Mouse (Mus musculus) myocyte (in vitro differentiated cells): Measurements from ENCODE around the gene Dnajb1. TPM values are rescaled to one million over a fixed set of nuclear protein-coding genes. Genes with fewer than 3 reads are reported as not detected.

Source experiments
- H3K27me3 ChIP-seq: one replicate; pipeline ENCODE4 v1.6.1; 2011; ENCODE audit not compliant: control insufficient read depth, insufficient read depth, insufficient read length
- H3K36me3 ChIP-seq: one replicate; pipeline ENCODE4 v1.6.1; 2011; ENCODE audit not compliant: control insufficient read depth, insufficient read depth
- H3K4me2 ChIP-seq: one replicate; pipeline ENCODE4 v1.6.1; 2011; ENCODE audit warnings: low read depth, control low read depth
- H3K4me3 ChIP-seq: one replicate; pipeline ENCODE4 v1.5.1; 2011; ENCODE audit warnings: mild to moderate bottlenecking, control low read depth, moderate library complexity
- H3K79me2 ChIP-seq: one replicate; pipeline ENCODE4 v1.6.1; 2011; ENCODE audit not compliant: control insufficient read depth, insufficient read depth
- H3ac ChIP-seq: one replicate; pipeline ENCODE4 v1.6.1; 2011; ENCODE audit not compliant: control insufficient read depth, insufficient read length
- CEBPB ChIP-seq: IDR thresholded peaks from 2 replicates; pipeline ENCODE4 v1.6.1; 2011; ENCODE audit warnings: mild to moderate bottlenecking, moderate library complexity; ENCODE audit not compliant: poor library complexity, insufficient read depth, severe bottlenecking
- E2F4 ChIP-seq: IDR thresholded peaks from one replicate; pipeline ENCODE4 v1.6.1; 2011; ENCODE audit warnings: mild to moderate bottlenecking, control low read depth, moderate library complexity; ENCODE audit not compliant: insufficient read depth
- MAX ChIP-seq: IDR thresholded peaks from one replicate; pipeline ENCODE4 v1.6.1; 2011; ENCODE audit warnings: low read depth, mild to moderate bottlenecking, control low read depth
- MYOD1 ChIP-seq, 3 experiments: IDR thresholded peaks; one replicate each; pipeline ENCODE4 v1.6.1; 2011; ENCODE audit warnings: control low read depth in 2 of 3, low read depth in 2 of 3, mild to moderate bottlenecking in 2 of 3, moderate library complexity in 1 of 3; ENCODE audit not compliant: insufficient read length in 2 of 3, control insufficient read depth in 1 of 3
- MYOG ChIP-seq, 3 experiments: IDR thresholded peaks; one replicate each; pipeline ENCODE4 v1.6.1; 2011; ENCODE audit warnings: control low read depth in 2 of 3, low read depth in 2 of 3, mild to moderate bottlenecking in 2 of 3; ENCODE audit not compliant: insufficient read length in 2 of 3, control insufficient read depth in 1 of 3, insufficient read depth in 1 of 3
- POLR2A ChIP-seq: IDR thresholded peaks from one replicate; pipeline ENCODE4 v1.6.1; 2011; ENCODE audit warnings: low read depth, mild to moderate bottlenecking, control low read depth, moderate library complexity; ENCODE audit not compliant: insufficient read length
- POLR2AphosphoS2 ChIP-seq: IDR thresholded peaks from one replicate; pipeline ENCODE4 v1.6.1; 2011; ENCODE audit warnings: low read depth, control low read depth; ENCODE audit not compliant: insufficient read length
- REST ChIP-seq: IDR thresholded peaks from one replicate; pipeline ENCODE4 v1.6.1; 2011; ENCODE audit warnings: mild to moderate bottlenecking, control low read depth, moderate library complexity; ENCODE audit not compliant: insufficient read depth, insufficient read length
- SRF ChIP-seq: IDR thresholded peaks from one replicate; pipeline ENCODE4 v1.6.1; 2011; ENCODE audit warnings: low read depth; ENCODE audit not compliant: control insufficient read depth, insufficient read length
- TCF12 ChIP-seq: IDR thresholded peaks from one replicate; pipeline ENCODE4 v1.6.1; 2011; ENCODE audit warnings: mild to moderate bottlenecking, control low read depth; ENCODE audit not compliant: poor library complexity, insufficient read depth, severe bottlenecking
- TCF3 ChIP-seq: IDR thresholded peaks from one replicate; pipeline ENCODE4 v1.6.1; 2011; ENCODE audit warnings: low read depth, control low read depth; ENCODE audit not compliant: insufficient read length
- USF1 ChIP-seq: IDR thresholded peaks from one replicate; pipeline ENCODE4 v1.6.1; 2011; ENCODE audit warnings: low read depth, mild to moderate bottlenecking, control low read depth, moderate library complexity
- polyA plus RNA-seq: library from polyadenylated mRNA; unstranded; fragments of >200 nt; fragmentation: generic; extraction: Trizol; gene quantifications from one replicate; pipeline ENCODE4 v1.2.1, GENCODE M21; 2012; ENCODE audit warnings: missing spikeins

Gene Dnajb1
- polyA plus RNA-seq, 1 experiment, result 17.7 TPM

GRCm38 (mm10) chr8:83623549-83623948, 15.6 kb downstream of the Dnajb1 start:
- TF ChIP-seq MYOD1 (IDR thresholded peaks at IDR 0.05; ENCODE audit: control insufficient read depth in 1 of 3, insufficient read length in 2 of 3, low read depth in 2 of 3), result no peak
- no peaks in the 10 kb centered on the region for H3K79me2 ChIP-seq
- H3K36me3 ChIP-seq, result no peaks in the 10 kb centered on the region
- H3K4me2 ChIP-seq, result no peak overlapping the region
- no peak overlapping the region for H3K4me3 ChIP-seq
- no peaks in the 10 kb centered on the region for H3K27me3 ChIP-seq
- no peak overlapping the region for H3ac ChIP-seq

GRCm38 (mm10) chr8:83624739-83625138, 16.7 kb downstream of the Dnajb1 start:
- no peak overlapping the region for H3K4me2 ChIP-seq
- no peak for TF ChIP-seq E2F4
- no peak for TF ChIP-seq CEBPB
- TF ChIP-seq TCF3, result no peak
- no peak for TF ChIP-seq SRF
- TF ChIP-seq TCF12, result no peak
- TF ChIP-seq MAX, result no peak
- no peak for TF ChIP-seq REST
- no peak for TF ChIP-seq POLR2AphosphoS2
- no peak for TF ChIP-seq USF1
- TF ChIP-seq MYOG (IDR thresholded peaks at IDR 0.05; ENCODE audit: control insufficient read depth in 1 of 3, insufficient read depth in 1 of 3, insufficient read length in 2 of 3, low read depth in 2 of 3), result no peak
- TF ChIP-seq MYOD1 (IDR thresholded peaks at IDR 0.05; ENCODE audit: control insufficient read depth in 1 of 3, insufficient read length in 2 of 3, low read depth in 2 of 3), result no peak
- TF ChIP-seq POLR2A, result no peak
- H3K36me3 ChIP-seq, result no peaks in the 10 kb centered on the region
- H3K79me2 ChIP-seq, result no peaks in the 10 kb centered on the region
- no peak overlapping the region for H3ac ChIP-seq
- no peak overlapping the region for H3K4me3 ChIP-seq
- no peaks in the 10 kb centered on the region for H3K27me3 ChIP-seq

- Histone ChIP-seq H3K79me2 (no peaks in the 10 kb centered on the region), H3K4me3 (no peak overlapping the region), H3K27me3 (no peaks in the 10 kb centered on the region), H3ac (no peak overlapping the region), H3K36me3 (no peaks in the 10 kb centered on the region), H3K4me2 (no peak overlapping the region)
- TF ChIP-seq REST (no peak), USF1 (no peak), MAX (no peak), POLR2AphosphoS2 (no peak), POLR2A (no peak), SRF (no peak), MYOD1 (IDR thresholded peaks at IDR 0.05; ENCODE audit: control insufficient read depth in 1 of 3, insufficient read length in 2 of 3, low read depth in 2 of 3) (no peak), E2F4 (no peak), TCF12 (no peak), TCF3 (no peak), CEBPB (no peak), MYOG (IDR thresholded peaks at IDR 0.05; ENCODE audit: control insufficient read depth in 1 of 3, insufficient read depth in 1 of 3, insufficient read length in 2 of 3, low read depth in 2 of 3) (no peak)
Measured at GRCm38 (mm10) chr8:83625676-83626299, 17.8 kb downstream of the Dnajb1 start.

- Histone ChIP-seq H3K36me3 (no peaks in the 10 kb centered on the region), H3K27me3 (no peaks in the 10 kb centered on the region), H3ac (no peak overlapping the region), H3K4me3 (no peak overlapping the region), H3K4me2 (no peak overlapping the region), H3K79me2 (no peaks in the 10 kb centered on the region)
- no peak for TF ChIP-seq MYOG (IDR thresholded peaks at IDR 0.05; ENCODE audit: control insufficient read depth in 1 of 3, insufficient read depth in 1 of 3, insufficient read length in 2 of 3, low read depth in 2 of 3)
Measured at GRCm38 (mm10) chr8:83632083-83632707, 24.2 kb downstream of the Dnajb1 start.

- H3K4me2 ChIP-seq, result peak overlapping the region; percentile 27
Measured at GRCm38 (mm10) chr8:83638856-83639255, 30.9 kb downstream of the Dnajb1 start.

More at GRCm38 (mm10) chr8:83638856-83639255, 30.9 kb downstream of the Dnajb1 start:
- TF ChIP-seq POLR2AphosphoS2 (no peak), TCF3 (no peak), E2F4 (no peak)
- no peak overlapping the region for H3ac ChIP-seq
- peaks cover 5% of the 10 kb centered on the region for H3K27me3 ChIP-seq
- no peak overlapping the region for H3K4me3 ChIP-seq
- H3K36me3 ChIP-seq, result no peaks in the 10 kb centered on the region
- H3K79me2 ChIP-seq, result no peaks in the 10 kb centered on the region
